In genomic region chr5:115854370-115854769, GRCm38 (mm10) we compare ENCODE assay signal across 11 mouse cellular contexts. TPM values are rescaled to one million over a fixed set of nuclear protein-coding genes. Genes with fewer than 3 reads are reported as not detected.
DNase-seq lines count a peak whose midpoint lies in the region; ATAC-seq and TF ChIP-seq lines count a peak whose summit lies in the region.
"Had no signal": no experiment of that assay in that cellular context is flagged by ENCODE, and none has a peak within 500 bp of the region (broad histone marks: within the 10 kb centered on the region; RNA-seq: fewer than 3 reads in every experiment).

No protein-coding gene starts in this region.

- H3K27me3 ChIP-seq in kidney, adult 2 months (replicated peaks; ENCODE audit: control insufficient read depth, insufficient read depth, low read length): no peaks in the 10 kb centered on the region
- H3K27me3 ChIP-seq in kidney, embryonic 16.5 days (ENCODE audit: insufficient read depth, low read length): no peaks in the 10 kb centered on the region

- TF ChIP-seq CTCF in kidney, adult 2 months (conservative IDR thresholded peaks at IDR 0.05; ENCODE audit: insufficient read depth, insufficient read length, low read depth, low read length): no peak

- H3K4me1 ChIP-seq in kidney, adult 2 months (ENCODE audit: control insufficient read depth, insufficient read depth, low read length): peaks cover 20% of the 10 kb centered on the region; the same call in 1 of the 2 replicates
- peaks cover 15% of the 10 kb centered on the region; the same call in 1 of the 2 replicates for H3K4me1 ChIP-seq in kidney, embryonic 16.5 days (ENCODE audit: insufficient read depth, low read length)

- ATAC-seq in kidney, embryonic 16.5 days (ENCODE audit: low FRiP score, low TSS enrichment): no peak
- peak; percentile 85 for ATAC-seq in monocyte, adult 5-6 weeks (replicated peaks; ENCODE audit: insufficient number of reproducible peaks, low FRiP score, low TSS enrichment, poor library complexity, severe bottlenecking)
- ATAC-seq: intestine, embryonic 16.5 days had no signal

- no peaks in the 10 kb centered on the region for H3K9me3 ChIP-seq in kidney, embryonic 16.5 days (ENCODE audit: low read length)

- H3K4me2 ChIP-seq in kidney, embryonic 16.5 days (replicated peaks; ENCODE audit: low read depth, low read length): no peak overlapping the region

- TF ChIP-seq POLR2A in kidney, adult 2 months (IDR thresholded peaks at IDR 0.05; ENCODE audit: low read depth, low read length): no peak

- no peak overlapping the region for H3K9ac ChIP-seq in kidney, embryonic 16.5 days (replicated peaks; ENCODE audit: low read length)

- 78% methylated on average over 12 of the region's 12 CpGs for WGBS in kidney, adult 2 months
- 78% methylated on average over 12 of the region's 12 CpGs for WGBS in kidney, embryonic 16.5 days

- H3K27ac ChIP-seq in kidney, adult 2 months (ENCODE audit: insufficient read depth, low read depth, low read length): no peak overlapping the region
- no peak overlapping the region for H3K27ac ChIP-seq in kidney, embryonic 16.5 days (ENCODE audit: low read length)

- H3K36me3 ChIP-seq in kidney, adult 2 months (ENCODE audit: control insufficient read depth, insufficient read depth, low read length): no peaks in the 10 kb centered on the region
- H3K36me3 ChIP-seq in kidney, embryonic 16.5 days (ENCODE audit: insufficient read depth, low read length): peaks cover 36% of the 10 kb centered on the region

- DNase-seq in kidney, adult 2 months: peak; percentile 73
- peak; percentile 36 to 55 for DNase-seq in adrenal gland, postnatal 36 days
- DNase-seq in kidney, postnatal 10 days: peak; percentile 64
- no peak for DNase-seq in embryo, embryonic 9.5 days (ENCODE audit: extremely low spot score)
- DNase-seq in urinary bladder, postnatal 25 days (ENCODE audit: low spot score): no peak
- DNase-seq in testis, postnatal 14 days (ENCODE audit: low spot score): no peak
- DNase-seq: cerebellum, postnatal 25 days; thymus, postnatal 4 days had no signal

- no peak overlapping the region for H3K4me3 ChIP-seq in kidney, adult 2 months (ENCODE audit: insufficient read depth, low read depth, low read length)
- H3K4me3 ChIP-seq in kidney, embryonic 16.5 days (ENCODE audit: low read length): no peak overlapping the region

RNA-seq across cellular contexts. Expression of gene Cit, which starts 9.3 kb away (rescaled TPM):
- polyA plus RNA-seq in kidney, adult 2 months (2012; rRNA removed): 4.5 and 4.8 TPM in 2 replicates
- 30.4 and 36.6 TPM in 2 replicates for polyA plus RNA-seq in kidney, embryonic 16.5 days (2015; fragmentation: Nextera tagmentation; extraction: Ambion mirVana)
- 1 to 10 TPM; 4.2 to 8.0 TPM for total RNA-seq in adrenal gland, postnatal 36 days (2021)
- 3.9 to 4.6 TPM (median 4.4 TPM) in 3 replicates for total RNA-seq in monocyte, adult 5-6 weeks (2017)

Comparison
In these comparisons a context has a peak if more than half of its experiments do, and no peak if none do; other contexts are left out.
1. DNase-seq: peak in kidney, adult 2 months (single experiment), adrenal gland, postnatal 36 days (2 of 2) and kidney, postnatal 10 days (single experiment); none in embryo, embryonic 9.5 days (single experiment), urinary bladder, postnatal 25 days (single experiment) and testis, postnatal 14 days (single experiment).